Comparison of ENCODE assay signal across 10 mouse cellular contexts in genomic region chr16:24933691-24934090, GRCm38 (mm10).
DNase-seq lines count a peak whose midpoint lies in the region; ATAC-seq and TF ChIP-seq lines count a peak whose summit lies in the region.
"Had no signal": no experiment of that assay in that cellular context is flagged by ENCODE, and none has a peak within 500 bp of the region (broad histone marks: within the 10 kb centered on the region; RNA-seq: fewer than 3 reads in every experiment).

No protein-coding gene starts in this region.

- TF ChIP-seq POLR2A in cerebellum, adult 2 months (IDR thresholded peaks at IDR 0.05; ENCODE audit: borderline replicate concordance, insufficient read depth, low read length): no peak

- ATAC-seq in kidney, embryonic 14.5 days (ENCODE audit: low FRiP score, low TSS enrichment): no peak
- peak; percentile 73 for ATAC-seq in Patski

- in situ Hi-C loops in Patski (cut with MboI; ENCODE audit: low pct_unique_long_range_greater_than_20kb): no loop called here

- no peak overlapping the region for H3K9ac ChIP-seq in kidney, embryonic 14.5 days (ENCODE audit: low read depth, low read length)
- H3K9ac ChIP-seq: heart, embryonic 15.5 days; midbrain, embryonic 12.5 days had no signal

- H3K4me3 ChIP-seq in kidney, embryonic 14.5 days (ENCODE audit: low read length): no peak overlapping the region
- peak overlapping the region; percentile 11 for H3K4me3 ChIP-seq in brown adipose tissue, adult 24 weeks (ENCODE audit: insufficient read depth, low read depth, low read length)
- H3K4me3 ChIP-seq in macrophage (ENCODE audit: inconsistent target): no peak overlapping the region
- H3K4me3 ChIP-seq in cerebellum, adult 2 months (replicated peaks; ENCODE audit: insufficient read depth, low read depth, low read length): no peak overlapping the region
- H3K4me3 ChIP-seq: heart, embryonic 15.5 days; midbrain, embryonic 12.5 days had no signal

- peak; percentile 43 for DNase-seq in kidney, postnatal 14 days
- DNase-seq in Patski (ENCODE audit: low read depth, low spot score): no peak
- DNase-seq in cerebellum, adult 9-10 months: no peak
- DNase-seq in cerebellum, adult 2 months: no peak
- DNase-seq in left cerebral cortex, adult 8-10 months (ENCODE audit: low spot score in 2 of 2): no peak

- POLR2A ChIA-PET in Patski (lab: Charles Lee): no interaction called here

- H3K27me3 ChIP-seq in kidney, embryonic 14.5 days (ENCODE audit: control insufficient read depth, insufficient read depth, low read length): no peaks in the 10 kb centered on the region
- no peaks in the 10 kb centered on the region for H3K27me3 ChIP-seq in Patski
- H3K27me3 ChIP-seq in cerebellum, adult 2 months (ENCODE audit: control insufficient read depth, insufficient read depth, low read length): no peaks in the 10 kb centered on the region
- H3K27me3 ChIP-seq: heart, embryonic 15.5 days; midbrain, embryonic 12.5 days had no signal

- H3K9me3 ChIP-seq in kidney, embryonic 14.5 days (ENCODE audit: control insufficient read depth, low read length): no peaks in the 10 kb centered on the region
- H3K9me3 ChIP-seq: heart, embryonic 15.5 days; midbrain, embryonic 12.5 days had no signal

- H3K27ac ChIP-seq in kidney, embryonic 14.5 days (ENCODE audit: low read depth, low read length): no peak overlapping the region
- H3K27ac ChIP-seq in brown adipose tissue, adult 24 weeks (replicated peaks; ENCODE audit: low read depth, low read length): peak overlapping the region; percentile 96
- H3K27ac ChIP-seq in macrophage: peak overlapping the region; percentile 99
- no peak overlapping the region for H3K27ac ChIP-seq in cerebellum, adult 2 months (ENCODE audit: insufficient read depth, low read length)
- H3K27ac ChIP-seq: heart, embryonic 15.5 days; midbrain, embryonic 12.5 days had no signal

- H3K79me2 ChIP-seq in macrophage (ENCODE audit: inconsistent target): no peaks in the 10 kb centered on the region

- H3K4me2 ChIP-seq in kidney, embryonic 14.5 days (replicated peaks; ENCODE audit: low read depth, low read length): no peak overlapping the region
- H3K4me2 ChIP-seq: heart, embryonic 15.5 days; midbrain, embryonic 12.5 days had no signal

- WGBS in kidney, embryonic 14.5 days: 64% methylated on average over 4 of the region's 4 CpGs
- WGBS in macrophage (ENCODE audit: missing documents): 18% methylated on average over 4 of the region's 4 CpGs
- 95% methylated on average over 4 of the region's 4 CpGs for WGBS in cerebellum, adult 2 months

- H3K4me1 ChIP-seq in kidney, embryonic 14.5 days (ENCODE audit: control insufficient read depth, insufficient read depth, low read length): no peaks in the 10 kb centered on the region
- peaks cover 13% of the 10 kb centered on the region for H3K4me1 ChIP-seq in brown adipose tissue, adult 24 weeks (ENCODE audit: control insufficient read depth, insufficient read depth, insufficient read length, low read length)
- H3K4me1 ChIP-seq in cerebellum, adult 2 months (ENCODE audit: control insufficient read depth, insufficient read depth, low read length): peaks cover 15% of the 10 kb centered on the region; the same call in 1 of the 2 replicates
- H3K4me1 ChIP-seq: midbrain, embryonic 12.5 days had no signal

- CTCF ChIA-PET in Patski (lab: Charles Lee): interaction anchor here (0.9 to 1.6 kb wide), 2 partner anchors 25 to 950 kb away, joined by 3 to 4 read pairs; no protein-coding TSS in a partner anchor

- no peaks in the 10 kb centered on the region for H3K36me3 ChIP-seq in kidney, embryonic 14.5 days (ENCODE audit: control insufficient read depth, insufficient read depth, low read length)
- no peaks in the 10 kb centered on the region for H3K36me3 ChIP-seq in macrophage (ENCODE audit: inconsistent target)
- H3K36me3 ChIP-seq: heart, embryonic 15.5 days; midbrain, embryonic 12.5 days had no signal

- no peak for TF ChIP-seq CTCF in Patski (IDR thresholded peaks at IDR 0.05)
- no peak for TF ChIP-seq CTCF in cerebellum, adult 2 months (IDR thresholded peaks at IDR 0.05; ENCODE audit: borderline replicate concordance, insufficient read depth, low read depth, low read length)

Comparison
In these comparisons a context has a peak if more than half of its experiments do, and no peak if none do; other contexts are left out.
1. H3K27ac ChIP-seq: peak in brown adipose tissue, adult 24 weeks (single experiment) and macrophage (single experiment); none in kidney, embryonic 14.5 days (single experiment) and cerebellum, adult 2 months (single experiment).